Mouse (Mus musculus) E14TG2a.4 (cell line): ENCODE measurements around the gene 2900026A02Rik.

ENCODE experiments used
- CTCF ChIP-seq: conservative IDR thresholded peaks from 2 replicates; pipeline ENCODE4 v1.5.1; 2014; ENCODE audit warnings: low read length
- NANOG ChIP-seq: IDR thresholded peaks from 2 replicates; pipeline ENCODE4 v1.6.1; 2014; ENCODE audit warnings: borderline replicate concordance, low read length, mixed read lengths
- POU5F1 ChIP-seq: IDR thresholded peaks from 2 replicates; pipeline ENCODE4 v1.6.1; 2014; ENCODE audit warnings: low read length, borderline replicate concordance

DNA sequence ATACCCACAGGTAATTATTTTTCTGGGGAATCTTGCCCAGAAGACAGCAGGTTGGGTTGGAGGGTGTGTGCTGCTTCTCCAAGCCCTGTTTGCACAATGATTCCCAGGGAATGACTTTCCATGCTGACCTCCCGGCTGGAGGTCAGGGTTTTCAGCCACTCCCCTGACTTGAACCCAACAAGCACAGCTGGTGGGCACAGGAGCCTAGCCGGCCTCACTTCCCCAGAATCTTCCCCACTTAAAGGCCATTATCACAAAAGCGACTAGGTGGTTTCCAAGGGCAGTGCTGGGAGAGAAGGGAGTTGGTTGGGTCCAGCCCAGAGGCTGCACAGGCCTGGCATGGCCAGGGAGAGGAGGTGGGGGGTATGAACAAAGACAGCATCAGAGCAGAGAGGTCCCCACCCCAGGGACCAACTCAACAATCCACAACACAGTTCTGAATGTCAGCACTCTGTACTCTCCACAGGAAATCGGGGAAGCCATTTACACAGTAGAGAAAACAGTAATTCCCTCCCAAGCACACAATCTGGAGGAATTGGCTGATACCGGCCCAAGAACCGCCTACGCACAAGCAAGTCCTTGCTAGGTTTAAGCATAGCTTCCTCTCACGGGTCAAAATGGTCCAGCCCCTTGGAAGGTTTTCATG is 21.8 kb downstream of the 2900026A02Rik start:
- TF ChIP-seq CTCF (no peak), NANOG (peak; percentile 48; the same call in 1 of the 2 replicates), POU5F1 (no peak)
